Mouse (Mus musculus) kidney, adult 9 months (tissue): ENCODE data around the gene Calm4.
A peak's percentile ranks its signal among the peaks of the same experiment; 100 is the strongest.

Source experiments
- DNase-seq: peaks from one replicate; pipeline ENCODE4 v3.0.0; 2022

The Calm4 gene

DNA sequence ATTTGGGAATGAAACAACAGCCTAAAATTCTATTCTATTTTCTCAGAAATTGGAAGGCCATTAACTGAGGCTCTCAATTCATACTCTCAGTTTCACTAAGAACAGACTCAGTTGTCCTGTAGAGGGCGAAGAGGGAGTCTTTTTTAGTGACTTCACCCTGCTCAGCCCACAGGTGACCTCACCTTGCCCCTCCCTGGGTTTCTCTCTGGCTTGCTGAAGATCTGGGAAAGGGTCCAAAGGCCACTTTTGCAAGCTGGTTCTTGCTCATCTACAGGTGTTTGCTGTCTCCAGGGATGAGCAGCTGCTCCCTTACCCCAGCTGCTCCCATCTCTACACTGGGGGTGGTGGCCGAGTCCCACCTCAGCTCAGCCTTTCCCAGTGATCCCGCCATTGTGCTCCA, 24.8 kb downstream of the Calm4 start:
- no peak for DNase-seq

GRCm38 (mm10) chr13:3862922-3863580, 25.5 kb downstream of the Calm4 start:
- no peak for DNase-seq

DNA sequence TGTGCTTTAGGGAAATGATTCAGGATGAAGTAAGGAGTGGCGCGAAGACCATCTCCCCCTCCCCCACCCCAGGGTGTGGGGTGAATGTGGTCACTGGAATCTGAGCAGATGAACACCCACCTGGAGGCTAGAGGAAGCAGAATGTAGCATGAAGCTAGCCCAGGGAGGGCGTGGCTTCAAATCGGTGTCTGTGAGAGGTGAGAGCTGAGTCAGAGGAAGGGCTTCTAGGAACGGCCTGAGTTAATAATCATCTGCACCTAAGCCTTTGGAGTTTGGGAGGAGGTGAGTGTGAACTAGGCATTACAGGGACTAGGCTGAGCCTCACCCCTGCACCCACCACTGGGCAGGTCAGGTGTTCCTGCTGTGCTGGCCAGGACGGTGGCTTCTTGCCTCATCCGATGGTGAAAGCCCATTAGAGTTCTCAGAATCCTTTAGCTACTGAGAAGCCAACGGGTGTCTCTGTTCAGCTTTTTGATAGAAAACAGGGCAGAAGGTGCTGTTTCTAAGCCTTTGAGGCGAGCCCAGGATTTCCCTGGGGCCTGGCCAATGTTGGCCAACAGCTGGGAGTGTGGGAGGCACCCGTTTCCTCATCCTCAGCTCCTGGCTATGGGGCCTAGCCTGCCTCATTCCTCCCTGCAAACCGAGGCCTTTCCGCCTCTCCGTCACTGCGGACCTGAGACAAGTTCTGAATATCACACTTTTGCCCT, 28.2 kb downstream of the Calm4 start:
- DNase-seq: peak; percentile 47

DNA sequence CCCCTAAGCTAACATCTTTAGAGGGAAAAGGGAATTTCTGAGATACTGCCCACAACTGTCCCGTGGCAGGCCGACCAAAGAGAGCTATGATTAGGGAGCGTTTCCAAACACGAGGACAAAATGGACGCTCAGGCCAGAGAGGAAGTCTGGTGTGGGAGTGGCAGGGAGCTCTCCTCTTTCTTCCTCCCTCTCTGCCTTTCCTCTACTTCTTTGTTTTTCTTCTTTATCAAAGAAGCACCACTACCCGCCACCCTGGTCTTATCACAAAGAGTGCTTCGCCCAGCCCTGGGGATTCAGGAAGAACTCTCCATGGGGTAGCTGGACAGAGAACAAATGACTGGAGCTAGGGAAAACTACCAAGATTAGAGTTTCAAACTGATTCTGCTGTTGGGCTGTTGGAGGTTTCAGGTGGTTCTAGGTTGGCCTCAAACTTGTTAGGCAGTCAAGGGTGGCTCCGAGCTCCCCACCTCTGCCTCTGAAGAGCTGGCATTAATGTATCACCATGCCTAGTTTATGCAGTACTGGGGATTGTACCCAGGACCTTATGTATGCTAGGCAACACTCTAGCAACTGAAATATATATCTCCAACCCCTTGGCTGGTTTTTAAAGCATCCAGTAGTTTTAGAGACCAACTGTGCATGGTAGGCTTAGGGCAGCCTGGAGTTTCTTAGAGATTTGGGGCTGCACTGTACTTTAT, 28.9 kb downstream of the Calm4 start:
- DNase-seq: no peak

DNA sequence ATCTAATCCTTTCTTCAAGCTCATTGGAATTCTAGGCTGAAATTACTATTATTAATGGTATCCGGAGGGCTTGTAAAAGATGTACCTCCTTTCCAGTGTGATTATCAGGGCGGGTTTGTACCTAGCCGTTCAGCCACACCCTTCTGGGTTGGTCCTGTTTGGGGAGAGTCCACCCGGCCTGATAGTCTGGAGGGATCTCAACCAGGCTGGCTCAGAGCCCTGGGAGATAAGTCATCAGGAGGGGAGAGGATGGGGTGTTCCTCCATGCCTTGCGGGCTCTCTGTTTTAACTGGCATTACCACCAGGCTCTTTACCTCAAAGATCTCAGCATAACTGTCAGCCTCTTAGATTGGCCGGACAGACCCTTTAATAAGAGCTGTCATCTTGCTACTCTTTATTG, 29.6 kb downstream of the Calm4 start:
- DNase-seq: no peak

DNA sequence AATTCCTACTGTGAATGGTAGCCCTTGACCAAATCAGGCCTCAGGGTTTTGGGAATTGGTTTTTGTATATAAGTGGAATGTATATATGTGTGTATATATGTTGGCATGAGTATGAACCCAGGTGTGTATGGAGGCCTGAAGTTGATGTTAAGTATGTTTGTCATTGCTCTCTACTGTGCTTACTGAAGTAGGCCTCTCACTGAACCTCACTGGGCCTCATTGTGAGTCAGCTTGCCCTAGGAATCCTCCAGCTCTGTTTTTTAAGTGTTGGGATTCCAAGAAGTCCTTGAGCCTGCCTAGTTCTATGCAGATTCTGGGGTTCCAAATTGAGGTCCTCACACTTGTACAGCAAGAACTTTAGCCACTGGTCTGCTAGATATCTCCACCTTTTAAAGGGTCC, 32.3 kb downstream of the Calm4 start:
- DNase-seq: no peak

- DNase-seq: no peak
Measured at GRCm38 (mm10) chr13:3872832-3873231, 35.3 kb downstream of the Calm4 start.

DNA sequence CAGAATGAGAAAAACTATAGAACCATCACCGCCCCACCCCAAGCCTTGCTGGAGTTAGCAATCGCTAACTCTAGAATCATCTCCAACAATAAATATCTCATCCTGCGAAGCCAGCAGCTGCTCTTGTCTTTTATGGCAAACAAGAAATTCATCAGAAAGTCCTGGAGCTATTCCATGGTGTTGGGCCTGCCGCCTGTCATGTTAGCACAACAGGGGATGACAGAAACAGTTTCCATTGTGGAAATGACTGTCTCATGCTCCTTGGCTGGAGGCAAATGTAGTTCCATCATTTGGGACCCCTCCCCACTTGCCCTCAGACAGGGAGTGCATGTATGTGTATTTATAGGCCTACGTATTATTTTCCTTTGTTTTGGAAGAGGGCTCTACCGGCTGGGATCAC, 38.9 kb downstream of the Calm4 start:
- no peak for DNase-seq

GRCm38 (mm10) chr13:3877185-3877584, 39.6 kb downstream of the Calm4 start:
- no peak for DNase-seq

DNA sequence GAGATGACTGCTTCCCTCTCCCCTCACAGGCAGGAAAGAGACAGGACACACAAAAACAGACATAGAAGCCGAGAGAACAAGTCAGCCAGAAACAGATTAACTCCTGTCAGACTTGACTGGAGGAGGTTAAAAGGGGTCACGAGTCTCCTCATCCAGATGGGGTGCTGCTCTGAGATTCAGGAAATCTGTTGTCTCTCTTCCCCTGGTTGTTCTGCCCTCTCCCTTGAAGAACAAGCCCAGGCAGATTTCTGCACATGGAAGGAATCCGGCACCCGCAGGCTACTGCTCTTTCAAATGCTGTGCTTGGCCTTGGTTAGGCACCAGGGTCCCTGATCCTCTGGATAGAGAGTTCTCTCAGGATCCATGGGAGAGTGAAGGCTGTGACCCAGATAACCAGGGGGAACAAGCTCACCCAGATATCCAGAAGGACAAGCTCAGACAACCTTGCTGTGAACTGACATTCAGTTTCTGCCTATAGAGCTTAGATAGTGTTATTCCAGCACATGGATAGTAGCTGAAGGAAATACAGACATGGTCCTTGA, 40.2 kb downstream of the Calm4 start:
- DNase-seq: no peak

DNA sequence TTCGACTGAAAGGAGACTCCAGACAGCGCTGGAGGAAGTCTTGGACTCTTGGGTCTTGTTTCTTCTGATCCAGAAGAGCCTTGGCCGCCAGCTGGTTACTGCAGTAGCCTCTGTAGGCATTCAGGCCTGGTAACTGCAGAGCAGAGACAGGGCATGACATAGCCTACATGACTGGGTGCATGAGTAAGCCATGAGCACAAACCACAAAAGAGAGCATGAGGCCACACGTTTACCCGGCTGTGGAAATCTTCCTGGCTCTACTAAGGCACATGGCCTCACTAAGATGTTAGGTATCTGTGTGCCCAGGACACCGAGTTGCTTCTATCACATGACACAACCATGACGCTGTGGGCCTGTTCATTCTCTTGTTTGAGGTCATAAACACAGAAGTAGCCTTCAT, 49.1 kb downstream of the Calm4 start:
- DNase-seq: no peak
